Mouse (Mus musculus) layer of hippocampus, postnatal 36 days (tissue): ENCODE results near the gene Ttc28. TPM values are rescaled to one million over a fixed set of nuclear protein-coding genes. Genes with fewer than 3 reads are reported as not detected.

Source experiments
- DNase-seq, 2 experiments: peaks; one replicate each; pipeline ENCODE4 v3.0.0; 2022
- total RNA-seq, 2 experiments: library from RNA; stranded (reverse); gene quantifications; 2 replicates each; pipeline ENCODE4 v1.2.3; 2021

Gene Ttc28
- total RNA-seq, 2 experiments from 2014 or later = 12.7 to 13.0 TPM

DNA sequence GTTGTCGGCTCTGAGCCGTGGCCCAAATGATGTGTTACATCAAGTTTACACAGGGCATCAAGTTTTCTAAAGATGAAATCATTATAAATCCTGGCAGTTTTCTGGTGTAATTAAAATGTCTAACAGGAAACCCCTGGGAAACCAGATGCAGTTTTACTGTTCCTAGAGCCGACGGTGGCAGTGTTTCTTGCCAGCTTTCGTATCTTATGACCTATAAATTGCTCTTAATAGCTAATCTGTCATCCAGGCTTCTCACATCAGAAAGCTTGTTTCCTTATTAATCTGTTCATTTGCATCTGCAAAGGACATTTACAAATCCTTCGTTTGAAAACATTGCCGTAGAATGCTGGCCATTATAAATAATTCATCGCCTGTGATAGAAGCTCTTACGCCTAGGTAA, 296.2 kb downstream of the Ttc28 start:
- no peak for DNase-seq

DNA sequence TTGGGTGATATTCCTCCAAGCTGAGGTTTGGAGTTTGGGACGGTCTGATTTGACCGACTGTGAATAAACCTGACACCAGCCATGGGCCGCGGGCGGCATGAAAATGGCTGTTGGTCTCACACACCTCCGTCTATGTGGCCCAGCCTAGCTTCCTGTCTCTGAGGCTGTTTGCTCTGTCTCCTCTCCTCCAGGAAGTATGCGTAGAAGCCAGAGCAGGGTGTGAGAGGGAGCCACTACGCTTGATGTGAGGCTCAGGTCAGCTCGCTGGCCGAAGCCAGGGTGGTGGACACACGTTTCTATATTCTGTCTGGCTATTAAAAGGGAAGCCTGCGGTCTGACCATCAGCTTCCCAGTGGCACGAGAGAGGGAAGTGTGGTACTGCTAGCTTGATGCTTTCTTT, 296.8 kb downstream of the Ttc28 start:
- DNase-seq = no peak

DNA sequence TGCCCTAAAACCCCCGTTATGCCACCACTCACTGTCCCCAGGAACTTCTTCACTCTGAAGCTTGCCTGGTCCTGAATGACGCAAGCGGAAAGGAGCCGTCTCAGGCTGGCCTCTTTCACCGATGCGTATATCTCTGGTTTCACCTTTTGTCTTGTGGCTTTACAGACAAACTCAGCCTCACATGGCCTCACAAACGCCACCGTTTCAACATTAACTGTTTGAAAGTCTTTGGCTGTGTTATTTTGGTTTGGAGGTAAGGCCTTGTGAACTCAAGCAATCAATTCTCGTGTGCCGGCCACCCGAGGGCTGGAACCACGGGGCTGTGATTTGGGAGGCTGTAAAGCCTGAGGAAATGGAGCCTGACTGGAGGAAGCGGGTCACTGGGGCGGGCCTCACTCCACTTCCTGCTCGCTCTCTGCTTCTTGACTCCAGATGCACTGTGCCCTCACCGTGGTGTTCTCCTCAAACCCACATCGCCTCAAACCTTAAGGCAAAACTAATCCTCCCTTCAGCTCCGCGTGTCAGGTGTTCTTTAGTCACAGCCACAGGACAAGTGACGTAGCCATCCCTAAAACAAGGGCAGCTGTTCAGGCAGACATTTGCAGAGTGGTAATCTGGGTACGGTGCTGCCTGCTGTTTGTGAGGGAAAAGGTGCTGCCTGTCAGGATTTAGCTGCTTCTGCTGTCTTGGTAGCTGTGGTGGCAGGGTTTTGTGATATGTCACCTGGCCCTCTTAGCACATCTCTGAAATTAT, 298.9 kb downstream of the Ttc28 start:
- no peak for DNase-seq

DNA sequence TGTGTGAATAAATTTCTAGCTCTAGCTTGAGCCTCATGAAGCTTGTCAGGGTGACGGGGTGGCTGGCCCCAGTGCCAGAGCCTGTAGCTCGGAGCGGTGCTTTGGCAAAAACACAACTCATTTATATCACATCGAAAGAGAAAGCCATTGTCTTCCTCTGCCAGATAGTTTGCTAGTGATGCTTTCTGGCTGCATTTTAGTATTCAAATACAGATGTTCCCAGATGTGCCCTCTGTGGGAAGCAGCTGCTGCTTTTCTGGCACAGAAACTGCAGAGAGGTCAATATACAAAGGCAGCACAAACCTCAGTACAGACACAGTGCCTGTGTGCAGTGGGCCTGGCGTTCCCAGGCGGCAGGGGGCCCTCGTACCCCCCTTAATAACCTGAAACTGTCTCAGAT, 300.0 kb downstream of the Ttc28 start:
- DNase-seq = no peak

DNA sequence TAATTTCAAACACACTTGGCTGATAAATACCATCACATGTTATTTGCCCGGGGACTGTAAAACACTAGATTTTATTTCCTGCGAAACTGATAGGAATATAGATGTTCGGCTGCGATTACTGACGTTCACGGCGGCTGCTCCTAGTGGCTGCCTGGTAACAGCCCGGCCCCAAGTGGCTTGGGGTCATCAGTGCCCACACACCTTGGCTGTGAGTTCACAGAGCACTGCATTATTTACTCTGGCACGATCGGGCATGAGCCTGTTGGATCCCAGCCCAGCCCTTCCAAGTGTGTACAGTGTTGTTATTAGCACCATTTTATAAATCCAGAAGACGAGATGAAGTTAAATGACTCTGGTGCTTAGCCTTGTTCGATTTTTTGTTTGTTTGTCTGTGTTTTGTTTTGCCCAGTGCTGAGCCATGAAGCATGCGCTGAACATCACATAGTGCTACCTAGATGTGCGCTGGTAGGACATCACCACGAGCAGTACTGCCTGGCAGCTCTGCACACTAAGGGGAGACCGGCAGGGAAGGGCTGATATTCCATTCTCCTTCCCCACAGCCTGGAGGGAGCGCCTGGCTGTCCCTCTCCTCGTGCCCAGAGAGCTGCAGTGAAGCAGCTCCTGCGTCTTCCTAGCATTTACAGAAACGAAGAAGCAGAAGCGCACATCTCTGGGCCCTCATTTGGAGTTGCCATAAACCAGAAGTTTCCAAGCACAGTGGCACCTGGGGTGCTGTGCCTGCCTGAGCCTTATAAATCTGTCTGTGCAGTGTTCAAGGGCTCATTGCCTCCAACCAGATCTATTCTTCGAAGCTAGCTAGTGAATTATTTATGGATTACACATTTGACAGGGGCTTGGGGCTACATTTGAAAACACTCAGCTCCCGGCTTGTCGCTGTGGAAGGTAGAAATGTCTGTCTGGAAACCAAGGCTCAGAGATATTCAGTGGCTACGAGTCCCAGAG, 300.8 kb downstream of the Ttc28 start:
- no peak for DNase-seq

DNA sequence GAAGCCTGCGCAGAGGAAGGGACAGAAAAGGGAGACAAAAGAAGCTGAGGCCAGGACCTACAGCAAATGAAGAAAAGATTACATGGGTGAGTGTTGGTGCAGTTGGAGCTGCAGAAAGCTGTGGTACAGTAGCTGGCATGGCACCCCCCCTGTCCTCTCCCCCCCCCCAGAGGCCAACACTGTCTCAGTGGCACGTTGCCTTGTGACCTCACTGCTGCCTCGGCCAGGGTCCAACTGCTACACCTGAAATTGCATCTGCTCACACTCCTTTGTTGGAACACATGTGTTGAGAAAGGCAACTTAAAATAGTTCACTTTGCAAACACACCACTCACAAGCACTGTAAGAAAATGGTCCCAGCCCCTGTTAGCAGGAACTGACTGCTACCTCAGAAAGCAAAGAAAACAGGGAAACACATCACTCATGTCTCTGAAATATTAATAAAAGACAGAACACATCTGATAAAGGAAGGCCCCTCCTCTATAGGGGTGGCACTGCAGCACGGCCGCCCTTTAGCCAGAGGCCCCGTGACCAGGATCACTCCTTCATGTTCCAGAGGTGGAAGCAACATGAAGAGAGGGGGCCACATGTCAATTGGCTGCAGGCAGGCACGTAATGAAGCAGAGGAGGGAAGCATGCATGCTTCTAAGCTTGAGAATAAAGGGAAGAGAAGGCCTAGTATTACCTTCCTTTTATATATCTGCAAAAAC, 301.8 kb downstream of the Ttc28 start:
- DNase-seq = no peak

DNA sequence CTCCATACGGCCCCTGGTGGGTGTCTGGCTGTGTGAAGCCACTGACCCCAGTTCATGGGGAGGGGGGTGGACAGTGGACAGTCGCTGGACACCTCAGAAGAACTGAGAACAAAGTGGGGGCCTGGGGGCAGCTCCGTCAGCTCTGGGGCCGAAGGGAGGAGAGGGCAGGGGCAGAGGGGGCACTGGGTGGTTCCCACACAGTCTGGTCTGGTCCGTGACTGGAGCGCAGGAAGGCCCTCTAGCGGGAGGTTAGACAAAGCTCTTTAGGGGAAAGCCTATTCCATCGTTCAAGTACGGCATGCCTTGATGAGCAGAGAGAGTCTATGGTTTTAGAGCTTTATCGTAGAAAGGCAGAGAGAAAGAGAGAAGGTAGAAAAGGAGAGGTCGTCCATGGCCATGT, 307.0 kb downstream of the Ttc28 start:
- DNase-seq = no peak

DNA sequence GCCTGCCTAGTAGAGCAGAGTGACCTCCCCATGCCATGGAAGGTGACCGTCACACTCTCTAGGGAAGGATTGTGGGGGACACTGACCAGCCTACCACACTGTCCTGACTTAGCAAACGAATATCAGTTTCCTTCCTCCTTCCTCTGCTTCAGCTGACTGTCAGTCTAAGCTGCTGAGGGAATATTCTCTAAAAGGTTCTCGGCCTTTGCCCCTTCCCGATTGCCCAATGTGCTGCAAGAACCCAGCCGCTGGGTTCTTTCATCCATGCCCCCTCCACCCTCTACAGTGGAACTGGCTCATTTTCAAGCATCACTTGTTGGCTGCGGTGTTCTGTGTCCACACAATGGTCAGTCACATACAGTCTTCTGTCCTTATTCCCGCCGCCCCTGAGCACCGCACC, 312.4 kb downstream of the Ttc28 start:
- no peak for DNase-seq

DNA sequence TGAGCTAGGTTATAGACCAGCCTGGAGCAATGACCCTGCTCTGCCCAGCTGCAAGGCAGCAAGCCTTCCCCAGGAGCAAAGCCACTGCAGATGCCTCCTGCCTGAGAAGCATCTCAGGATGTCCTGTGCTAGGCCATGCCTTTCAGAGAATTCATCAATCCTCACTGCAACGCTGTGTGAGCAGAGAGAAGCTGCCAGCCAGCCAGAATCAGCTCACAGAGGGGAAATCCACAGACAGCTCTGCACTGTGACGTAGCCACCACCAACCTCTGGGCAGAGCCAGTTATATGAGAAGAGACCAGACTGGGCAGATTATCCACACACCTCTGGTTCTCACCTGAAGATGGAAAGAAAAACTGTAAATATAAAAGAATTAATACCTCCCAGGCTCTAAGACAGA, 315.2 kb downstream of the Ttc28 start:
- no peak for DNase-seq

DNA sequence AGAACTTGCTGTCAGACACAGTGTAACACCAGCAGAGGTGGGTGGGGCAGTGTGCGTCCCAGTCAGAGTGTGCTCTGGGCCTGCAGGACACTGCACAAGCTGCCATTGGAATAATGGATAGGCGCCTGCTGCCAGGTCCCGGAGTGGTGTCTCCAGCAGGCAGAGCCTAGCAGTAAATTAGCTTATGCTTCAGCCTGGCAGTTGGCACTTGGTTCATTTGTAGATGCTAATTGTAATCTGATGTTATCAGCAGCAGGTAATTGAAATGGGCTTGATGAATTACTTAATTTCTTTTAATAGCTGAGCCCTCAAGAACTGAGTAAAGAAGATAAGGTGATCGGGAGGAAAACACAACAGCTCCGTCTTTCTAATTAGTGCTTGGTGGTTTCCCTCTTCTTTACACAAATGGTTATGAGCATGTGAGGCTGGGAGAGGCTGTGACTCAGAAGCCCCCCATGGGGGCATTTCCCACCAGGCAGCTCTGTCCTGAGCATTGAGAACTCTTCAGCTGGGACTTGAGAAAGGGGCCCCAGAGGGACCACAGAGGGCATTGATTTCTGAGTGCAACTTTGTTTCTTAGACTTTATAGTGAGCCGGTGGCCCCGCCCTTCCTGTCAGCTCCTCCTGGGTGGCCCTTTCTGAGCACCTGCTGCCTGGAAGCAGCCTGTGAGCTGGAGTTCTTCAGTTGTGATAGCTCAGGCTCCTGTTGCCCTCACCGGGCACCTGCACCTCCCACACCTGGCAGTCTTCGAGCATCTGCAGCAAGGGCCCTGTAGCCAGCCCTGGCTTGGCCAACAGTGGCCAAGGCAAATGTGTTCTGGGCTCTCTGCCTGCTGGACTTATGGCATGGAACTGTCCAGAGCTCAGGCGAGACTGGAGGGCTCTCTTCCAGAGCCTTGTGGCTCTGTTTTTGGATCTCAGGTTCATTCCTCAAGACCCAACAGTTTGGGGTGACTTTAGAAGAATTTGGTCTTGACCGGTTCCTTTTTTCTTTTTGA, 316.2 kb downstream of the Ttc28 start:
- DNase-seq = no peak

DNA sequence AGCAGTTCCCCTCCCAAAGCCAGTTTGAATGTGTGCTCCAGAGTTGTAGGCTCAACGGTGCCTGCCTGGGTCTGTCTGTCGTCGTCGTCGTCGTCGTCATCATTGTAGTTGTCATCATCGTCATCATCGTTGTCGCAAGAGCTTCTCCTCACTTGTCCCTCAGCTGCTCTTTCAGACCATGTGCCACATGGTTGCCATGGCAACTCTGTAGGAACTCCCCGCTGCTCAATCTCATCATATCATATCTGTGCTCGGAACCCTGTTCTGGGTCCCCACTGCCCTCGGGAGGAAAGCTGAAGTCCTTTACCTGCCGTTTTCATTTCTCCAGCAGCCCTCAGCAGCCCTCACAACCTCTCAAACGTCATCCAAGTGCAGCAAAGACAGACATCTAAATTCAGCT, 318.1 kb downstream of the Ttc28 start:
- DNase-seq = no peak

DNA sequence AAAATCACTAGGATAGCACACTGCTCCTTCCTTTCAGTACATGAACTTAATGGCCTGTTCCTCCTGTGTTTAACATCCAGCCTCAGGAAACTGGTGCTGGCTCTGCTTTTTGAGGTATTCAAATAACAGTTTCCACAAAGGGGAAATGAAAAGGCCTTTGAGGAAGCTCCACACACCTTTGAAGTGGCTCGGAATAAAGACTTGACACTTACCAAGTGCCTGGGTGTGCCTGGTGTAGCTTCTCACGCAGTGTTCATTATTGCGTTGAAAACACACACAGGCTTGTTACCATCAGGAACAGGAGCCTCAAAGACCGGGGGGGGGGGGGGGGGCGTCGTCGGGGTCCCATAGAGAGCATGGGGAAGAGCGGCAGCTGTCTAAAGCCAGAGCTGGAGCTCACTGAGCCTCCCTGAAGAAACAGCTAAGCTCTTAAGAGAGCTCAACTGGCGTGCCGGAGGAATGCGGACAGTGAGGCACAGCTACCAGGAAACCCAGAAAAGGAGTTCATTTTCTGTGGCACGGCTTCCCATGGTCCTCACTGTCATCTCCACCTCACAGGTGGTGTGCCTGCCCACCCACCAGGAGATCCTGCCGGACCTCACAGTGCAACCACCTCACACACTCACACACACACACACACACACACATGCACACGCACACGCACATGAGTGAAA, 320.7 kb downstream of the Ttc28 start:
- DNase-seq = no peak

DNA sequence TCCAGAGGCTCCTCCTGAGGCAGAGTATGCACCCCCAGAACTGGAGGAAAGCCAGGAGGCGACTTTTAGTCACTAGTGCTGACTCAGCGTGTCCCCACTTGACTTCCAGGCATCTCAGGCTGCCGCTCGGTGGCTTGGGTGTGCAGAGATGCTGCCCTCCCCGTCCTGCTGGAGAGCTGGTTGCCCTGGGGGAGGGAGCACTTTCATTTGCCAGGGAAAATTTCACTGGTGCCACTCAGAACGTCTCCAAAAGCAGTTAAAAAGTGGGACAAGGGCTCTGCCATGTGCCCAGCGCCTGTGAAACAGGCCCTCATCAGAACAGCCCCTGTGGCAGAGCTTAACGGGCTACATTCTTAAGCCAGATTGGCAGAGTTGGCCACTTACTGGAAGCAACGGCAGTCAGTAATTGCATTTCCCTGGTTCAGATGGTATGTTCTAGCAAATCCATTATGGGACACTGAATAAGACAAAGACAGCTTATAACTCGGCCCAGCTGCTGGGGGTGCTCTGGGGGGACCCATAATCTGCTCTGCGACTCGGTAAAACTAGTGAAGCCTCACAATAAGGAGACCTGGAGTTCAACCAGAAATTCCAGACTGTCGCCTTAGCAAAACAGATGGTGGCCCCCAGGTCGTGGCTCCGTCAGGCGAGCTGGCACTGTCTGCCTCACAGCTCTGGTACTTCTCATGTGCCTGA, 321.5 kb downstream of the Ttc28 start:
- peak; percentile 35 to 50 for DNase-seq

DNA sequence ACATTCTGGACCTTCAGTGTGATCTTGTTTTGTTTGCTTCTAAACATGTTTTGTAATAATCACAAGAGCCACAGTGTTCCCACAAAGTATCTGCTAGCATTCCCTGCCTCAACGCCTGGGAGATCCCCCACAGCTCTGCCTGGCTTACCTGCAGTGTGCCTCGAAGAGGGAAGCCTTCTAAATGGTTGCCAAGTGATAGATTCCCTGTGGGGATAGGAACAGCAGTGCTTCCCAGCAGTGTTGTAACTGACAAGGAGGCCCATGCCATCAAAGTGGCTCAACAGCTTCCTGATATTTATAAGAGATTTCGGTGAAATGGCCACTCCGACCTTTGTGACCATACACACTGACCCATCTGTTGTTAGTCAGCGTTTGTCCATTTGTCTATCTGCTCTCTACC, 324.6 kb downstream of the Ttc28 start:
- DNase-seq = no peak

DNA sequence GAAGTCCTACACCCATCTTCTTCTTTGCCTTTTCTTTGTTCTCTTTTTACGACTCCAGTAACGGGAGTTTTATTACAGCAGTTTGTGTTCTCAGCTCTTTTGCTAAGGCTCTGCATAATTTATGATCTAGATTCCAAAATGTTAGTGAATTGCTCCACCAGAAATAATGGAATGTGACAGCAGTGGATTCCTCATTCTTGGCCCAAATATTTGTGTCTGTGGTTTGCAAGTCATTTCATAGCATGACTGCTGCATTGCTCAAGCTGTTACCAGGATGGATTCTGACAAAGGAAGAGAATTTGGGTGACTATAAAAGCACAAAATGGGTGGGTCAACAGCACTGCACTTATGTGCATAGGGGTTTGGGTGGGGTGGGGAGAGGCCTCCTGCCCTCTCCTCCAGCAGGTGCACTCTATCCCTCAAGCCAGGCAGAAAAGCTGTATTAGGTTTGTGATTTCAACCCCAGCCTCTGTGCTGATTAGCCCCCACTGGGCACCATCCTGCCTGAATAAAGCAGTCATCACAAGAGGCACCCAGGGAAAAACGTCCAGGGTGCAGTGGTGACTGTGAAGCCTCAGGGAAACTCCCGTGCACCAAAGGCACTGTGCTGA, 325.5 kb downstream of the Ttc28 start:
- DNase-seq = no peak

DNA sequence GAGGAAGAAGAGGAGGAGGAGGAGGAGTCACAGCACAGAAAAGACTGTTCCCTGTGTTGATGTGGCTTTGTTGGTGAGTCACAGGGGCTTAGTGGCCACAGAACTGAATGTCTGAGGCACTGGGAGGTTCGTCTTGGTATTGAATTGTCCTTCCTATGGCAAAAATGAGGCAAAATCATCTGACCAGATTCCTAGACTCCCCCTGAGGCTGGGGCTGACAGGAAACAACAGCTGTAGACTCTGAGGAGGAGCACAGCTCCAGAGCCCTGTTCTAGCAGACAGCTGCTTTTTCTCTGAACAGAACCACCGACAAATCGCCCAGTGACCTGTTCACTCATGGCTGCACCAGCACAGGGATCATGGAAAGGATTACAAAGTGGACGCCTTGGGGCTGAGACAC, 326.2 kb downstream of the Ttc28 start:
- DNase-seq = no peak

DNA sequence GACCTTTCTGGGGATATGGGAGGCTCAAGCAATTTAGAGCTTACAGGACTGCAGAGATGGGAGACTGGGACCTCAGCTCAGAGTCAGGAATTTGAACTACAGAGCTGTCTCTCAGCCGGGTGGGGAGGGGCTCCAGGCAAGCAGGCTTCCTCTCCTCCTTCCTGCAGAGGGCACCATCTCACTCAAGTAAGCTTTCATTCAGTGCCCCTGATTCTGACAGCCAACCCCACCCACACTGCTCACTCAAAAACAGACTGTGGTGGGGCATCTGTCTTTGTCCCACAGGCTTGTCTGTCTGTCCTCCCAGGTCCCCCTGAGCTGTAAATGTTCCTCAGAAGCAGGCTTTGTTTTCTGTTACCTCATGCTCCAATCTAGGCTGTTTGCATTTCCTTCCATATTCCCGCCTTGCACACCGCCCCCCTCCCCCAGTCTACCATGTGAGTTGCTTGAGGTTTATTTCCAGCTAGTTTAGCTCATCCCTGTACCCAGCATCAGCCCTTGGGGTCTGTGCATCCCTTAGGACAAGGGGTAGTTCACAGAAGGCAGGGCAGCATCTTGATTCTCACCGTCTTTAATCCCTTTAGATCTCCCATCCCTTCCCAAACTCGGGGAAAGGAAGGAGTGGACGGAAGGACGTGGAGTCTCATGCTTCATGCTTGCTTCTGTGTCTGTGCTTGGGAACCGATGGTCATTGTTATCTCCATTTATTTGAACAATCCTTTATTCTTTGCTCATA, 328.5 kb downstream of the Ttc28 start:
- no peak for DNase-seq

DNA sequence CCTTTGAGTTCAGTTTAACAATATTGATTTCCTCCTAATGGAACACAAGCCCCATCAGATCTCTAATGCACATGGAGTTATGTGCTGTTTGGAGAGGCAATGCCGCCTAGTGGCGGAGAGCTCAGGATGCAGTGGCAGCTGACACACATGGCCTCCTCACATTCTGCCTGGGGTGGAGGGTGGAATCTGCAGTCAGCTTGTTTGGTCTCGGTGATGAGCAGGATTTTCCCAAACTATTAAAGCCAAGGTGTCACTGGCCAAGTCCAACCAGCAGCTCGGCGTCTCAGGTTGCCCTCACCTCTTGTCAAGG, 329.0 kb downstream of the Ttc28 start:
- DNase-seq = peak; percentile 53 to 55

DNA sequence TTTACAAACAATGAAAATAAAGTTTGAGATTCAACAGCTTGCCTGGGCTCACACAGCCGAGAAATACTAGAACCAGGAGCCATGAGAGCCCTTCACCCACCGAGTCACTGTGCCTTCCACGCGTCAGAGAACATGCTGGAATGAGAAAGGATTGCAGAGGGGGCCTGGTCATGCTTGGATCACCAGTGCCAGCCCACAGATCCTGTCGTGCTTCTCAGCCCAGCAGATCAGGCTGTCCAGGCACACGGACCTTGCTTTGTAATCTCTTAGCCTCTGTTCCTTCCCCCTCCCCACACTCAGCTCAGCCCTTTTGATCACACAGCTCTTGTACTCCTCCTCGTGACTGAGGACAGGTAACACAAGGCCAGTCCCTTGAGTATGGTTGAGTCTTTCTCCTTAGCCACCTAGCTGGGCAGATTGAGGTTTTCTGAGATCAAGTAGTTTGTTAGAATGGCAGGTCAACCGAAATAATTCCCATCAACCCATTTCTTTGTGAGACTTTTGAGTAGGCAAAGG, 334.4 kb downstream of the Ttc28 start:
- no peak for DNase-seq
